Mouse (Mus musculus) right cerebral cortex, postnatal 25 days (tissue): ENCODE results near the gene Nup210l.
A peak's percentile ranks its signal among the peaks of the same experiment; 100 is the strongest.
"Not testable (repeated sequence)": the region's sequence is repeated elsewhere in the genome, so short reads cannot be mapped to it uniquely, and the experiment has no call there.

ENCODE experiments used
- DNase-seq: peaks from one replicate; pipeline ENCODE4 v3.0.0; 2022

Gene Nup210l

DNA sequence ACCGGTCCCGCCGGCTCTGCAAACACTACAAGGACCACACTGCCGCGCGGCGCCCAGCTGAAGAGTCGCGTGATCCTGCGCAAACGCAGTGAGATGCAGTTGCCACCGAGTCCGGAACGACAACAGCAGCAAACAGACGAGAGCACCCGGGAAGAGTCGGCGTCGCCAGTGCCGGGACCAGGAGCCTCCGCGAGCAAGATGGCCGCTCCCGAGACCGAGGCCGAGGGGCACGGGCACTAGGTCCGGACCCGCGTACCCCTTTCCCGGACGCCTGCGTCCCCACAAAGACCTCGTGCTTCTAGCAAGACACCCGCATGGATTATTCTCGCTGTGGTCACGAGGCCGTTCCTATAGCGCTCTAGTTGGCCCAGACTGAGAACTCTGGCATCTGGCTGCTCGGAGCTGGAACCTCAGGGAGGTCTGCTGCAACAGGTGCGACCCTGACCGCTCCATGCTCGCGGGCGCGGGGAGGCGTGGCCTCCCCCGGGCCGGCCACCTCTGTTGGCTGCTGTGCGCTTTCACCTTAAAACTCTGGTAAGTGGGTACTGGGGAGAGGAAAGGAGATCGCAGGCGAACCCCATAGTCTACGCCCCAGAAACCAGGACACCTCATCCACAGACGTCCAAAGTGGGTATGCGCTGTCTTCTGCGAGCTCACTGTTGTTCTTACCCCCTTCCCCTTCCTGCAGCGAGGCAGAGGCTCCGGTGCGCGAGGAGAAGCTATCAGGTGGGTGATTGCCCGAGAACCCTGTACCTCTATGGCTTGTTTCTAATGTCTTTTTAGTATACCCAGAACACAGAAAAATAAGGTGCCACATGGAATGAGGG lies 127.8 kb downstream of the Nup210l start, which contains the start of gene Jtb:
TSS of gene Jtb (plus strand) at position 91 of the 827 bp plus-strand sequence.
- DNase-seq, result peak; percentile 95

GRCm38 (mm10) chr3:90241251-90241650 lies 137.3 kb downstream of the Nup210l start:
- DNase-seq, result no peak

- DNase-seq, result no peak
Measured at GRCm38 (mm10) chr3:90241669-90242358, 137.9 kb downstream of the Nup210l start.

DNA sequence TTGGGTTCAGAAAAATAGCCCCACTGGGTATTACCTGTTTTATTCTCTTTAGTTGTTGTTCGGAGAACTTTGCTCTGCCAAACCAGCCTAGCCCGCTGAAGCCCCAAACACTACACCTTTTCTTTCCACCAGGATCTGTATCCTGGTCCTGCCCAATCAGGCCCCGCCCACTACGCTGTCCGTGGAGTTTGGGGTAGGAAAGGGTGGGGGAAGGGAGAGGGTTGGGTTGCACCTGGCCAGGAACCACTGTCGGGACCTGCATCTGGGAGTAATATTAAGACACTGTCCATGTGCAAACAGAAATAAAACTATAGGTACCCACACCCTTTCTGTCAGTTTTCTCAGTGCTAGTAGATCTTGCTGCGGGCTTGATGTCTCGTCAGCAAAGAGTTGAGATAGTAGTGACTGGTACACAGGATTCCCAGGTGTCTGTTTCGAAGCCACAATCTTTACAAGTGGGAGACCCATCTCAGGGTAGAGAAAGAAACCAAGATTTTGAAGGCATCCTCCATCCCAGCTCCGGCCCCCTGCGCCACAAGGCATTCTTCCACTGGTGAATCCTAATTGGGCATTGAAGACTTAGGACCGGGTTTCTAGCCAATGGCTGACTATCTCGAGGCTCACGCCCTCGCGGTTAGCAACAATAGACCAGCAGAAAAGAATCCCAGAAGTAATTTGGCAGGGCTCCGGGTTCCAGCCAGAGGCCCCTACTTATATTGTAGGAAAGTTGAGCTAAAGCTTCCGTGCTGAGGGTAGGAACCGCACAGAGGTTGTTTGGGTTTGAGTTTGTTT lies 139.2 kb downstream of the Nup210l start, which contains the start of gene Creb3l4:
TSS of gene Creb3l4 (minus strand) at position 529 of the 792 bp plus-strand sequence.
- no peak for DNase-seq

GRCm38 (mm10) chr3:90245406-90245805 lies 141.5 kb downstream of the Nup210l start:
- DNase-seq, result no peak

GRCm38 (mm10) chr3:90247630-90247959 lies 143.7 kb downstream of the Nup210l start:
- DNase-seq, result no peak

GRCm38 (mm10) chr3:90247960-90248745 lies 144.2 kb downstream of the Nup210l start, which contains the start of gene Slc39a1:
Gene Slc39a1, plus strand, starts transcription at chr3:90248172.
- DNase-seq, result peak; percentile 91

- DNase-seq, result no peak
Measured at GRCm38 (mm10) chr3:90248746-90249100, 144.8 kb downstream of the Nup210l start.

GRCm38 (mm10) chr3:90250791-90251190 lies 146.9 kb downstream of the Nup210l start:
- DNase-seq, result no peak

- not testable (repeated sequence) for DNase-seq
Measured at GRCm38 (mm10) chr3:90251731-90252226, 147.8 kb downstream of the Nup210l start.

DNA sequence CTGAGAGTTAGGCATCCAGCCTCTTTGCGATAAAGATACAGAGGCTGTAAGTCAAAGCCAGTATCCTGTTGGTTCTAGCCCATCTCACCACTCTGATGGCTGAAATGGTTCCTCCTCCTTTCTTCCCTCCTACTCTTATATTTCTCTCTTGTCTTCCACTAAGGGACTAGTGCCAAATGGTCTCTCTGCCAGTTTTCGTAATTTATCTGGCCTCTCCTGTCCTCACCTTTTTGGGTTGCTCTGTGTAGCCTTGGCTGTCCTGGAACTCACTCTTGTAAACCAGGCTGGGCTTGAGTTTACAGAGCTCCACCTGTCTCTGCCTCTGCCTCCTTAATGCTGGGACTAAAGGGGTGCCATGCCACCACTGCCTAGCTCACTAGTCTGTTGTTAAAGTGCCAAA lies 148.7 kb downstream of the Nup210l start:
- DNase-seq, result not testable (repeated sequence)

- not testable (repeated sequence) for DNase-seq
Measured at GRCm38 (mm10) chr3:90253174-90253573, 149.2 kb downstream of the Nup210l start.

DNA sequence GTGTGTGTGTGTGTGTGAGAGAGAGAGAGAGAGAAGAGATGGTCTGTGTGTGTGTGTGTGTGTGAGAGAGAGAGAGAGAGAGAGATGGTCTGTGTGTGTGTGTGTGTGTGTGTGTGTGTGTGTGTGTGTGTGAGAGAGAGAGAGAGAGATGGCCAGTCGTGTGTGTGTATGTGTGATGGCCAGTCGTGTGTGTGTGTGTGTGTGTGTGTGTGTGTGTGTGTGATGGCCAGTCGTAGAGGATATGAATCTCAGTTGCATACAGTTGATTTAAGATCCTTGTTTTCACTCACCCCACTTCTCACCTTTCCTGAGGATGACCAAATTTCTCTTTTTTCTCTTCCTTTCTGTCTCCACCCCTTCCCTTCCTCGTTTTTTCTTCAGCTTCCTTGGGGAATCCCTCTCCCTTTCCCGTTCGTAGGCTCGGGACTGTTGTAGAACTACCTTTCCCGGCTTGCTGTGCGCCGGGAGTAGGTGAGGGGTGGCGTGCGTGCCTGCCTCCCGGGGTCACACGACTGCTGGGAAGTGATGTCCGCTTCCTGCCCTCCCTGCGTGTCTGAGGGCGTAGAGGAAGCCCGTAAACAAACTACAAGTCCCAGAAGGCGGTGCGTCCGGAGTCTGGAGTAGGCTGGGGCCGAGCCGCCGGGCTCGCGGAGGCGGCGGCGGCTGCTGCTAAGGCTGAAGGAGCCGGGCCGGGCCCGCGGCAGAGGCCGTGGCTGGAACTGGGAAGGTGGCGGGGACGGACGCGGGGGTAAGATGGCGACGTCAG lies 149.9 kb downstream of the Nup210l start, which contains the start of gene Crtc2:
TSS of gene Crtc2 (plus strand) at position 511 of the 766 bp plus-strand sequence.
- peak; percentile 96 for DNase-seq

- no peak for DNase-seq
Measured at GRCm38 (mm10) chr3:90254419-90255193, 150.7 kb downstream of the Nup210l start.

- no peak for DNase-seq
Measured at GRCm38 (mm10) chr3:90255194-90255565, 151.2 kb downstream of the Nup210l start.

GRCm38 (mm10) chr3:90255784-90256353 lies 151.9 kb downstream of the Nup210l start:
- DNase-seq, result no peak

GRCm38 (mm10) chr3:90256731-90257530 lies 153.0 kb downstream of the Nup210l start:
- DNase-seq, result no peak

DNA sequence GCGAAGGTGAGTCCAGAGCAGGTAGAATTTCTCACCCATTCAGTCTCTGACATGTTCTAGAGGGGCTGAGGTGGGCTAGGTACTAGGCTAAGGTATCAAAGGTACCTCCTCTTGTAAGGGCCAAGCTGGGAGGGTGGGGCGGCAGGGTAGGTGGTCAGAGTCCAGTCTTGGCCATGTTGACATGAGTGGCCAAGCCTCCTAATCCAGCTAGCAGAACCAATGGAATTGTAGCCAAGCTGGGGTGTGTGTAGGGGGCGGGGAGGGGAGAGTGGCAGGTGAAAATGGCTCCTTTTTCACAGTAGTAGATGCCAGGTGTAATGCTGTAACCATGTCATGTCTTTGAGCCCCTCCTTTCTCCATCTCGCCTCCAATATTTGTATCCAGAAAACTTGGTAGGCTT lies 154.6 kb downstream of the Nup210l start:
- DNase-seq, result no peak
